8 mouse cellular contexts compared by ENCODE assay signal in genomic region chr12:85497310-85498135, GRCm38 (mm10). TPM values are rescaled to one million over a fixed set of nuclear protein-coding genes. Genes with fewer than 3 reads are reported as not detected.
A peak's percentile ranks its signal among the peaks of the same experiment; 100 is the strongest.
DNase-seq lines count a peak whose midpoint lies in the region; ATAC-seq lines count a peak whose summit lies in the region.

No protein-coding gene starts in this region.

- H3K9me3 ChIP-seq in embryonic facial prominence, embryonic 13.5 days, result peaks cover 9% of the 10 kb centered on the region; the same call in 1 of the 2 replicates
- H3K9me3 ChIP-seq in embryonic facial prominence, embryonic 10.5 days, result peaks cover 4% of the 10 kb centered on the region; the same call in 1 of the 2 replicates
- H3K9me3 ChIP-seq in heart, embryonic 16.5 days (replicated peaks; ENCODE audit: control insufficient read depth, low read length), result peaks cover 10% of the 10 kb centered on the region
- H3K9me3 ChIP-seq in kidney, embryonic 14.5 days (ENCODE audit: control insufficient read depth, low read length), result no peaks in the 10 kb centered on the region; the same call in 1 of the 2 replicates

- H3K27me3 ChIP-seq in embryonic facial prominence, embryonic 13.5 days, result no peaks in the 10 kb centered on the region
- H3K27me3 ChIP-seq in embryonic facial prominence, embryonic 10.5 days (replicated peaks; ENCODE audit: low read depth, poor library complexity, severe bottlenecking), result no peaks in the 10 kb centered on the region; the same call in 1 of the 2 replicates
- no peaks in the 10 kb centered on the region for H3K27me3 ChIP-seq in heart, embryonic 16.5 days (ENCODE audit: control insufficient read depth, insufficient read depth, low read length)
- no peaks in the 10 kb centered on the region for H3K27me3 ChIP-seq in kidney, embryonic 14.5 days (ENCODE audit: control insufficient read depth, insufficient read depth, low read length)

- no peak for DNase-seq in embryonic facial prominence, embryonic 10.5 days (ENCODE audit: low spot score)
- peak; percentile 70 for DNase-seq in R1 (ENCODE audit: low read depth, low spot score)
- DNase-seq in lung, postnatal 36 days, result peak; percentile 66
- no peak for DNase-seq in cerebellum, adult 9-11 months
- no peak for DNase-seq in layer of hippocampus, adult 8-10 months (ENCODE audit: low spot score in 2 of 2)

- peak overlapping the region; percentile 39; the same call in 1 of the 2 replicates for H3K27ac ChIP-seq in embryonic facial prominence, embryonic 13.5 days
- H3K27ac ChIP-seq in embryonic facial prominence, embryonic 10.5 days (replicated peaks), result no peak overlapping the region
- H3K27ac ChIP-seq in heart, embryonic 16.5 days (ENCODE audit: low read length), result peak overlapping the region; percentile 34; the same call in 1 of the 2 replicates
- no peak overlapping the region for H3K27ac ChIP-seq in kidney, embryonic 14.5 days (ENCODE audit: low read depth, low read length)

- H3K4me1 ChIP-seq in embryonic facial prominence, embryonic 13.5 days, result peaks cover 15% of the 10 kb centered on the region
- H3K4me1 ChIP-seq in embryonic facial prominence, embryonic 10.5 days, result peaks cover 10% of the 10 kb centered on the region
- H3K4me1 ChIP-seq in heart, embryonic 16.5 days (ENCODE audit: control insufficient read depth, insufficient read depth, low read length), result 0 out of 2 replicates have a peak, but pooled peaks cover 7% of the 10 kb centered on the region
- no peaks in the 10 kb centered on the region for H3K4me1 ChIP-seq in kidney, embryonic 14.5 days (ENCODE audit: control insufficient read depth, insufficient read depth, low read length)

- WGBS in embryonic facial prominence, embryonic 13.5 days, result 62% methylated on average over 11 of the region's 11 CpGs
- WGBS in embryonic facial prominence, embryonic 10.5 days, result 63% methylated on average over 11 of the region's 11 CpGs
- 44% methylated on average over 11 of the region's 11 CpGs for whole genome bisulfite sequencing in heart, embryonic 16.5 days
- WGBS in kidney, embryonic 14.5 days, result 72% methylated on average over 11 of the region's 11 CpGs

- H3K4me2 ChIP-seq in embryonic facial prominence, embryonic 13.5 days, result no peak overlapping the region
- no peak overlapping the region for H3K4me2 ChIP-seq in heart, embryonic 16.5 days (ENCODE audit: low read depth, low read length)
- no peak overlapping the region for H3K4me2 ChIP-seq in kidney, embryonic 14.5 days (replicated peaks; ENCODE audit: low read depth, low read length)

- H3K36me3 ChIP-seq in embryonic facial prominence, embryonic 13.5 days, result no peaks in the 10 kb centered on the region
- no peaks in the 10 kb centered on the region for H3K36me3 ChIP-seq in embryonic facial prominence, embryonic 10.5 days (replicated peaks)
- no peaks in the 10 kb centered on the region for H3K36me3 ChIP-seq in heart, embryonic 16.5 days (ENCODE audit: control insufficient read depth, insufficient read depth)
- H3K36me3 ChIP-seq in kidney, embryonic 14.5 days (ENCODE audit: control insufficient read depth, insufficient read depth, low read length), result no peaks in the 10 kb centered on the region

- H3K4me3 ChIP-seq in embryonic facial prominence, embryonic 13.5 days, result no peak overlapping the region
- no peak overlapping the region for H3K4me3 ChIP-seq in embryonic facial prominence, embryonic 10.5 days
- no peak overlapping the region for H3K4me3 ChIP-seq in heart, embryonic 16.5 days (ENCODE audit: low read length)
- no peak overlapping the region for H3K4me3 ChIP-seq in kidney, embryonic 14.5 days (ENCODE audit: low read length)

- no peak overlapping the region for H3K9ac ChIP-seq in embryonic facial prominence, embryonic 13.5 days
- H3K9ac ChIP-seq in heart, embryonic 16.5 days (ENCODE audit: low read length), result no peak overlapping the region
- no peak overlapping the region for H3K9ac ChIP-seq in kidney, embryonic 14.5 days (ENCODE audit: low read depth, low read length)

- ATAC-seq in embryonic facial prominence, embryonic 13.5 days (ENCODE audit: insufficient number of reproducible peaks, insufficient read depth, low FRiP score, low TSS enrichment, low read depth), result no peak
- ATAC-seq in heart, embryonic 16.5 days (replicated peaks; ENCODE audit: extremely low read depth, insufficient read depth, low FRiP score), result no peak; the same call in 1 of the 2 replicates
- ATAC-seq in kidney, embryonic 14.5 days (ENCODE audit: low FRiP score, low TSS enrichment), result no peak

RNA-seq across cellular contexts. Expression of gene Fos, which starts 23.8 kb away (rescaled TPM):
- 5.2 and 7.3 TPM in 2 replicates for polyA plus RNA-seq in embryonic facial prominence, embryonic 13.5 days (2015; fragmentation: Nextera tagmentation; extraction: Ambion mirVana)
- polyA plus RNA-seq in embryonic facial prominence, embryonic 10.5 days (2016; fragmentation: Nextera tagmentation; extraction: Ambion mirVana), result 1.4 and 1.8 TPM in 2 replicates
- polyA plus RNA-seq in heart, embryonic 16.5 days (2015; fragmentation: Nextera tagmentation; extraction: Ambion mirVana), result 5.0 and 6.6 TPM in 2 replicates
- polyA plus RNA-seq in kidney, embryonic 14.5 days (2014; fragmentation: Nextera tagmentation; extraction: Ambion mirVana), result 1.6 and 3.0 TPM in 2 replicates
- total RNA-seq in layer of hippocampus, adult 8-10 months (2022), result 10 to 100 TPM; 14.4 to 24.7 (median 21.0) TPM

Comparison
In these comparisons a context has a peak if more than half of its experiments do, and no peak if none do; other contexts are left out.
1. H3K27ac ChIP-seq: peak in embryonic facial prominence, embryonic 13.5 days (single experiment) and heart, embryonic 16.5 days (single experiment); none in embryonic facial prominence, embryonic 10.5 days (single experiment) and kidney, embryonic 14.5 days (single experiment).
2. DNase-seq: peak in R1 (single experiment) and lung, postnatal 36 days (single experiment); none in embryonic facial prominence, embryonic 10.5 days (single experiment), cerebellum, adult 9-11 months (single experiment) and layer of hippocampus, adult 8-10 months (0 of 2).